Mouse (Mus musculus) lung, embryonic 14.5 days (tissue): ENCODE results near the gene Basp1. TPM values are rescaled to one million over a fixed set of nuclear protein-coding genes. Genes with fewer than 3 reads are reported as not detected.
A peak's percentile ranks its signal among the peaks of the same experiment; 100 is the strongest.

Experiments
- ATAC-seq: fragments of 200-750 bp; cut with Nextera tagmentation; 2 replicates; pipeline ENCODE4 v1.8.0; 2017; ENCODE audit warnings: mild to moderate bottlenecking, moderate TSS enrichment, moderate library complexity; ENCODE audit not compliant: insufficient read depth
- DNase-seq: peaks from one replicate; pipeline ENCODE4 v3.0.0-alpha.2; 2015
- H3K27ac ChIP-seq: fragments of 300-500 bp; sonication (generic); 2 replicates; pipeline ENCODE4 v1.5.1; 2014; ENCODE audit warnings: low read depth, mild to moderate bottlenecking, moderate library complexity
- H3K27me3 ChIP-seq: fragments of 300-500 bp; sonication (generic); 2 replicates; pipeline ENCODE4 v1.6.1; 2014; ENCODE audit warnings: low read length, control low read depth; ENCODE audit not compliant: insufficient read depth
- H3K36me3 ChIP-seq: fragments of 300-500 bp; sonication (generic); 2 replicates; pipeline ENCODE4 v1.6.1; 2014; ENCODE audit warnings: control low read depth; ENCODE audit not compliant: insufficient read depth
- H3K4me1 ChIP-seq: fragments of 300-500 bp; sonication (generic); 2 replicates; pipeline ENCODE4 v1.6.1; 2014; ENCODE audit warnings: antibody characterized with exemption, control low read depth; ENCODE audit not compliant: insufficient read depth
- H3K4me2 ChIP-seq: fragments of 300-500 bp; sonication (generic); 2 replicates; pipeline ENCODE4 v1.6.1; 2014; ENCODE audit warnings: mild to moderate bottlenecking
- H3K4me3 ChIP-seq: fragments of 300-500 bp; sonication (generic); 2 replicates; pipeline ENCODE4 v1.5.1; 2014; ENCODE audit warnings: low read depth, low read length
- H3K9ac ChIP-seq: fragments of 300-500 bp; sonication (generic); 2 replicates; pipeline ENCODE4 v1.6.1; 2014
- H3K9me3 ChIP-seq: fragments of 300-500 bp; sonication (generic); 2 replicates; pipeline ENCODE4 v1.6.1; 2016; ENCODE audit warnings: low read depth, low read length, control low read depth
- CTCF ChIP-seq: IDR thresholded peaks from 2 replicates; pipeline ENCODE4 v1.5.1; 2016; ENCODE audit warnings: antibody characterized with exemption, low read depth
- WGBS: fragments of 180-500 bp; shearing (Covaris S2); extraction: QIAGEN DNeasy Blood & Tissue Kit; methylation state at CpG from one replicate; pipeline ENCODE4 v1.1.7; 2014; 5-methylcytosine and 5-hydroxymethylcytosine counted together
- polyA plus RNA-seq: library from polyadenylated mRNA; unstranded; fragments of >200 nt; fragmentation: Nextera tagmentation; extraction: Ambion mirVana; gene quantifications from 2 replicates; pipeline ENCODE4 v1.2.1, GENCODE M21; 2014

Basp1 gene
- polyA plus RNA-seq, 1 experiment from 2014 or later = 37.8 TPM

- ATAC-seq (no peak), DNase-seq (no peak)
- 42% methylated on average over 6 of the region's 6 CpGs for WGBS
- Histone ChIP-seq H3K36me3 (no peaks in the 10 kb centered on the region), H3K27me3 (no peaks in the 10 kb centered on the region), H3K9ac (no peak overlapping the region), H3K4me3 (no peak overlapping the region), H3K4me2 (no peak overlapping the region), H3K27ac (no peak overlapping the region), H3K4me1 (no peaks in the 10 kb centered on the region), H3K9me3 (no peaks in the 10 kb centered on the region)
- no peak for TF ChIP-seq CTCF
Observed at GRCm38 (mm10) chr15:25416367-25416766, 2.8 kb upstream of the Basp1 start.

- Histone ChIP-seq H3K4me2 (no peak overlapping the region), H3K4me3 (no peak overlapping the region), H3K36me3 (no peaks in the 10 kb centered on the region), H3K27me3 (no peaks in the 10 kb centered on the region), H3K4me1 (no peaks in the 10 kb centered on the region), H3K27ac (no peak overlapping the region), H3K9me3 (no peaks in the 10 kb centered on the region), H3K9ac (no peak overlapping the region)
- no peak for ATAC-seq
- TF ChIP-seq CTCF = no peak
- WGBS = 58% methylated on average over 4 of the region's 4 CpGs
- no peak for DNase-seq
Observed at GRCm38 (mm10) chr15:25415958-25416357, 2.4 kb upstream of the Basp1 start.

- WGBS = under 1% methylated on average over 14 of the region's 14 CpGs
- H3K36me3 ChIP-seq = no peaks in the 10 kb centered on the region
- H3K4me1 ChIP-seq = no peaks in the 10 kb centered on the region
- H3K9ac ChIP-seq = peak overlapping the region; percentile 89
- H3K4me3 ChIP-seq = peak overlapping the region; percentile 79
- H3K9me3 ChIP-seq = no peaks in the 10 kb centered on the region
- peak overlapping the region; percentile 71 for H3K4me2 ChIP-seq
- H3K27me3 ChIP-seq = no peaks in the 10 kb centered on the region
- H3K27ac ChIP-seq = peak overlapping the region; percentile 92; the same call in 1 of the 2 replicates
- peak; percentile 30 for ATAC-seq
- DNase-seq = peak; percentile 97
- peak; percentile 91 for TF ChIP-seq CTCF
Observed at GRCm38 (mm10) chr15:25414747-25415119, 1.2 kb upstream of the Basp1 start.

GRCm38 (mm10) chr15:25414011-25414746 lies 615 bp upstream of the Basp1 start:
- H3K4me1 ChIP-seq = no peaks in the 10 kb centered on the region
- no peak for TF ChIP-seq CTCF
- no peaks in the 10 kb centered on the region for H3K36me3 ChIP-seq
- peak overlapping the region; percentile 71 for H3K4me2 ChIP-seq
- H3K9ac ChIP-seq = peak overlapping the region; percentile 89
- 1% methylated on average over 35 of the region's 36 CpGs for WGBS
- DNase-seq = peak; percentile 65
- H3K27me3 ChIP-seq = no peaks in the 10 kb centered on the region
- H3K9me3 ChIP-seq = no peaks in the 10 kb centered on the region
- H3K4me3 ChIP-seq = peak overlapping the region; percentile 79
- peak; percentile 56 for ATAC-seq
- H3K27ac ChIP-seq = peak overlapping the region; percentile 92

- peak overlapping the region; percentile 71 for H3K4me2 ChIP-seq
- no peaks in the 10 kb centered on the region for H3K36me3 ChIP-seq
- WGBS = under 1% methylated on average over 35 of the region's 35 CpGs
- ATAC-seq = peak; percentile 52
- H3K9me3 ChIP-seq = no peaks in the 10 kb centered on the region
- peak overlapping the region; percentile 92 for H3K27ac ChIP-seq
- peak; percentile 72 for DNase-seq
- peak overlapping the region; percentile 89 for H3K9ac ChIP-seq
- H3K4me3 ChIP-seq = peak overlapping the region; percentile 79
- TF ChIP-seq CTCF = no peak
- no peaks in the 10 kb centered on the region for H3K27me3 ChIP-seq
- no peaks in the 10 kb centered on the region for H3K4me1 ChIP-seq
Observed at GRCm38 (mm10) chr15:25412761-25413261, 753 bp downstream of the Basp1 start.

- Histone ChIP-seq H3K4me3 (peak overlapping the region; percentile 79), H3K4me1 (no peaks in the 10 kb centered on the region), H3K27ac (peak overlapping the region; percentile 92), H3K36me3 (no peaks in the 10 kb centered on the region), H3K27me3 (no peaks in the 10 kb centered on the region), H3K4me2 (peak overlapping the region; percentile 71), H3K9me3 (no peaks in the 10 kb centered on the region), H3K9ac (peak overlapping the region; percentile 89)
- under 1% methylated on average over 25 of the region's 25 CpGs for WGBS
- TF ChIP-seq CTCF = no peak
- DNase-seq (peak; percentile 86), ATAC-seq (peak; percentile 47)
Observed at GRCm38 (mm10) chr15:25412171-25412641, 1.4 kb downstream of the Basp1 start.

GRCm38 (mm10) chr15:25411461-25411860 lies 2.1 kb downstream of the Basp1 start:
- 44% methylated on average over 7 of the region's 7 CpGs for WGBS
- ATAC-seq = no peak

More at GRCm38 (mm10) chr15:25411461-25411860, 2.1 kb downstream of the Basp1 start:
- H3K9me3 ChIP-seq = no peaks in the 10 kb centered on the region
- TF ChIP-seq CTCF = no peak
- peak; percentile 55 for DNase-seq
- no peaks in the 10 kb centered on the region for H3K4me1 ChIP-seq
- no peak overlapping the region for H3K27ac ChIP-seq
- no peaks in the 10 kb centered on the region for H3K27me3 ChIP-seq
- peak overlapping the region; percentile 79 for H3K4me3 ChIP-seq
- H3K9ac ChIP-seq = peak overlapping the region; percentile 89
- H3K4me2 ChIP-seq = peak overlapping the region; percentile 71
- no peaks in the 10 kb centered on the region for H3K36me3 ChIP-seq
